ENCODE assay signal across 13 mouse cellular contexts in genomic region chr14:74113116-74113515, GRCm38 (mm10).
A peak's percentile ranks its signal among the peaks of the same experiment; 100 is the strongest.
DNase-seq lines count a peak whose midpoint lies in the region; ATAC-seq and TF ChIP-seq lines count a peak whose summit lies in the region.
"Had no signal": no experiment of that assay in that cellular context is flagged by ENCODE, and none has a peak within 500 bp of the region (broad histone marks: within the 10 kb centered on the region; RNA-seq: fewer than 3 reads in every experiment).

No protein-coding gene starts in this region.

- H3K9ac ChIP-seq in hindbrain, embryonic 16.5 days (ENCODE audit: low read depth, low read length) = no peak overlapping the region
- H3K9ac ChIP-seq in midbrain, postnatal 0 days (replicated peaks; ENCODE audit: low read length, poor library complexity, severe bottlenecking) = no peak overlapping the region
- H3K9ac ChIP-seq: embryonic facial prominence, embryonic 13.5 days had no signal

- no peaks in the 10 kb centered on the region for H3K9me3 ChIP-seq in hindbrain, embryonic 16.5 days (ENCODE audit: control insufficient read depth, low read length)
- H3K9me3 ChIP-seq in midbrain, postnatal 0 days (ENCODE audit: low read length) = no peaks in the 10 kb centered on the region
- H3K9me3 ChIP-seq in limb, embryonic 10.5 days (replicated peaks) = no peaks in the 10 kb centered on the region
- H3K9me3 ChIP-seq: embryonic facial prominence, embryonic 13.5 days; G1E had no signal

- ATAC-seq in hindbrain, embryonic 16.5 days = peak; percentile 97
- peak; percentile 72 for ATAC-seq in midbrain, postnatal 0 days (ENCODE audit: low FRiP score)
- no peak for ATAC-seq in megakaryocyte-erythroid progenitor cell, adult 5-6 weeks (replicated peaks; ENCODE audit: low FRiP score, low TSS enrichment, poor library complexity, severe bottlenecking)

- no peak overlapping the region for H3K27ac ChIP-seq in hindbrain, embryonic 16.5 days (ENCODE audit: low read depth, low read length)
- H3K27ac ChIP-seq in midbrain, postnatal 0 days (ENCODE audit: low read depth, low read length) = no peak overlapping the region
- H3K27ac ChIP-seq in limb, embryonic 10.5 days = no peak overlapping the region
- H3K27ac ChIP-seq: embryonic facial prominence, embryonic 13.5 days had no signal

- no peaks in the 10 kb centered on the region for H3K36me3 ChIP-seq in hindbrain, embryonic 16.5 days (ENCODE audit: control insufficient read depth, insufficient read depth, low read length)
- no peaks in the 10 kb centered on the region for H3K36me3 ChIP-seq in midbrain, postnatal 0 days (ENCODE audit: insufficient read depth, low read length)
- H3K36me3 ChIP-seq in limb, embryonic 10.5 days = no peaks in the 10 kb centered on the region
- H3K36me3 ChIP-seq: embryonic facial prominence, embryonic 13.5 days; G1E had no signal

- peak; percentile 20 for DNase-seq in NIH3T3 (ENCODE audit: low read depth)
- peak; percentile 91 for DNase-seq in brain, embryonic 14.5 days (ENCODE audit: low read depth)
- peak; percentile 70 for DNase-seq in midbrain, postnatal 0 days (ENCODE audit: low spot score)
- DNase-seq in limb, embryonic 10.5 days (ENCODE audit: low spot score) = no peak
- no peak for DNase-seq in cerebellum, postnatal 25 days
- DNase-seq: kidney, adult 2 months; layer of hippocampus, postnatal 36 days; lung, postnatal 36 days; thymus, postnatal 4 days had no signal

- no peaks in the 10 kb centered on the region for H3K27me3 ChIP-seq in hindbrain, embryonic 16.5 days (replicated peaks; ENCODE audit: control insufficient read depth, insufficient read depth, low read length)
- no peaks in the 10 kb centered on the region for H3K27me3 ChIP-seq in midbrain, postnatal 0 days (ENCODE audit: insufficient read depth, low read length)
- H3K27me3 ChIP-seq in limb, embryonic 10.5 days (ENCODE audit: low read depth, poor library complexity, severe bottlenecking) = no peaks in the 10 kb centered on the region
- H3K27me3 ChIP-seq: embryonic facial prominence, embryonic 13.5 days had no signal

- WGBS in hindbrain, embryonic 16.5 days = 27% methylated on average over 5 of the region's 5 CpGs
- 39% methylated on average over 5 of the region's 5 CpGs for WGBS in midbrain, postnatal 0 days
- WGBS in limb, embryonic 10.5 days = 68% methylated on average over 5 of the region's 5 CpGs

- H3K4me1 ChIP-seq in hindbrain, embryonic 16.5 days (ENCODE audit: control insufficient read depth, insufficient read depth, low read depth, low read length) = 0 out of 2 replicates have a peak, but pooled peaks cover 2% of the 10 kb centered on the region
- no peaks in the 10 kb centered on the region for H3K4me1 ChIP-seq in midbrain, postnatal 0 days (ENCODE audit: insufficient read depth, low read length)
- H3K4me1 ChIP-seq in limb, embryonic 10.5 days = no peaks in the 10 kb centered on the region

- no peak for TF ChIP-seq POLR2A in brain, embryonic 14.5 days (IDR thresholded peaks at IDR 0.05; ENCODE audit: borderline replicate concordance, extremely low read depth, insufficient read depth, insufficient read length, poor library complexity, severe bottlenecking)

- H3K4me3 ChIP-seq in hindbrain, embryonic 16.5 days (ENCODE audit: low read length) = no peak overlapping the region
- no peak overlapping the region for H3K4me3 ChIP-seq in midbrain, postnatal 0 days (ENCODE audit: low read depth, low read length)
- no peak overlapping the region for H3K4me3 ChIP-seq in limb, embryonic 10.5 days
- H3K4me3 ChIP-seq: embryonic facial prominence, embryonic 13.5 days had no signal

- no peak for TF ChIP-seq CTCF in brain, embryonic 14.5 days (IDR thresholded peaks at IDR 0.05; ENCODE audit: borderline replicate concordance, extremely low read depth, insufficient read depth, insufficient read length)
- TF ChIP-seq CTCF in midbrain, postnatal 0 days (IDR thresholded peaks at IDR 0.05) = no peak

- peak overlapping the region; percentile 18; the same call in 1 of the 2 replicates for H3K4me2 ChIP-seq in hindbrain, embryonic 16.5 days (ENCODE audit: low read length)
- peak overlapping the region; percentile 15; the same call in 1 of the 2 replicates for H3K4me2 ChIP-seq in midbrain, postnatal 0 days (ENCODE audit: low read depth, low read length, poor library complexity, severe bottlenecking)
- H3K4me2 ChIP-seq: embryonic facial prominence, embryonic 13.5 days had no signal

Comparison
In these comparisons a context has a peak if more than half of its experiments do, and no peak if none do; other contexts are left out.
1. DNase-seq: peak in NIH3T3 (single experiment), brain, embryonic 14.5 days (single experiment) and midbrain, postnatal 0 days (single experiment); none in limb, embryonic 10.5 days (single experiment) and cerebellum, postnatal 25 days (0 of 2).